Mouse (Mus musculus) ES-Bruce4 (cell line): ENCODE data around the gene Wdr18.

Experiments
- CTCF ChIP-seq: IDR thresholded peaks from one replicate; pipeline ENCODE4 v1.8.1; 2011; ENCODE audit warnings: low read depth, low read length
- POLR2A ChIP-seq: IDR thresholded peaks from one replicate; pipeline ENCODE4 v1.8.1; 2011; ENCODE audit warnings: low read length; ENCODE audit not compliant: insufficient read depth

GRCm38 (mm10) chr10:79989272-79989786 is 29.4 kb downstream of the Wdr18 start:
- TF ChIP-seq CTCF (no peak), POLR2A (no peak)
